Mouse (Mus musculus): ENCODE measurements around the gene Gpc6. TPM values are rescaled to one million over a fixed set of nuclear protein-coding genes. Genes with fewer than 3 reads are reported as not detected.

The Gpc6 gene
- total and polyA plus RNA-seq, 3 experiments: 4.6 to 10.3 (median 8.0) TPM

- intact Hi-C loops (cut with DNase I): no loop called here
- no peak overlapping the region for H3K27ac ChIP-seq
- no peaks in the 10 kb centered on the region for H3K27me3 ChIP-seq (ENCODE audit: control insufficient read depth, insufficient read depth, low read length)
- H3K9ac ChIP-seq (ENCODE audit: low read depth, low read length): no peak overlapping the region
- H3K4me3 ChIP-seq: no peak overlapping the region
- TF ChIP-seq EP300 (IDR thresholded peaks at IDR 0.05; ENCODE audit: insufficient read depth, low read depth, low read length): no peak
- TF ChIP-seq POLR2A (IDR thresholded peaks at IDR 0.05; ENCODE audit: insufficient read depth, low read depth, low read length): no peak
- no peak for TF ChIP-seq CTCF (IDR thresholded peaks at IDR 0.05)
- H3K79me2 ChIP-seq (replicated peaks; ENCODE audit: control insufficient read depth, insufficient read depth, low read length): no peaks in the 10 kb centered on the region
- 80% methylated on average over 3 of the region's 3 CpGs for WGBS
- no peak for DNase-seq
- no peaks in the 10 kb centered on the region for H3K36me3 ChIP-seq (ENCODE audit: control insufficient read depth, insufficient read depth, low read length)
- no peaks in the 10 kb centered on the region; the same call in 1 of the 2 replicates for H3K4me1 ChIP-seq (ENCODE audit: control insufficient read depth, insufficient read depth, low read length)
These were observed 384.9 kb downstream of the Gpc6 start for GRCm38 (mm10) chr14:117309997-117310520.

DNA sequence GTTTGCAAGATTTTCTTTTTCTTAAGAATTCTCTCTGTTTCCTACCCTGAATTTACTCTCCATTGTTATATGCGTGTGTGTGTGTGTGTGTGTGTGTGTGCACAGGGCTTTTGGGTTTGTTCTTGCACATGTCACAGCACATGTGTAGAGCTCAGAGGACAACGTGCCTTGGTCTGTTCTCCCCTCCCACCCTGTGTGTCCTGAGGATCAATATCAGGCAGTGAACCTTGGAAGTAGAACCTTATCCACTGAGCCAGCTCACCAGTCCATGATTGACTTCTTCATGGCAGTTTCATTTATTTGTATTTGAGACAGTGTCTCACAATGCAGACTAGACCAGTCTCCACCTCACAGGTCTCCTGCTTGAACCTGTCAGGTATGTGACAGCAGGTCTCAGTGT lies 399.1 kb downstream of the Gpc6 start:
- Histone ChIP-seq H3K79me2 (replicated peaks; ENCODE audit: control insufficient read depth, insufficient read depth, low read length) (no peaks in the 10 kb centered on the region), H3K4me1 (ENCODE audit: control insufficient read depth, insufficient read depth, low read length) (no peaks in the 10 kb centered on the region), H3K9ac (ENCODE audit: low read depth, low read length) (no peak overlapping the region), H3K36me3 (ENCODE audit: control insufficient read depth, insufficient read depth, low read length) (no peaks in the 10 kb centered on the region), H3K27me3 (ENCODE audit: control insufficient read depth, insufficient read depth, low read length) (no peaks in the 10 kb centered on the region), H3K4me3 (no peak overlapping the region), H3K27ac (no peak overlapping the region)
- intact Hi-C loops (cut with DNase I): no loop called here
- DNase-seq: no peak
- no peak for TF ChIP-seq EP300 (IDR thresholded peaks at IDR 0.05; ENCODE audit: insufficient read depth, low read depth, low read length)
- TF ChIP-seq POLR2A (IDR thresholded peaks at IDR 0.05; ENCODE audit: insufficient read depth, low read depth, low read length): no peak
- TF ChIP-seq CTCF (IDR thresholded peaks at IDR 0.05): no peak
- 75% methylated on average over 2 of the region's 2 CpGs for WGBS

GRCm38 (mm10) chr14:117332256-117332655 lies 407.1 kb downstream of the Gpc6 start:
- no peaks in the 10 kb centered on the region for H3K36me3 ChIP-seq (ENCODE audit: control insufficient read depth, insufficient read depth, low read length)
- H3K27ac ChIP-seq: no peak overlapping the region
- DNase-seq: no peak
- H3K9ac ChIP-seq (ENCODE audit: low read depth, low read length): no peak overlapping the region
- intact Hi-C loops (cut with DNase I): no loop called here
- WGBS: 88% methylated on average over 1 of the region's 1 CpGs
- no peak overlapping the region for H3K4me3 ChIP-seq
- no peak for TF ChIP-seq CTCF (IDR thresholded peaks at IDR 0.05)
- TF ChIP-seq EP300 (IDR thresholded peaks at IDR 0.05; ENCODE audit: insufficient read depth, low read depth, low read length): no peak
- no peak for TF ChIP-seq POLR2A (IDR thresholded peaks at IDR 0.05; ENCODE audit: insufficient read depth, low read depth, low read length)
- no peaks in the 10 kb centered on the region for H3K4me1 ChIP-seq (ENCODE audit: control insufficient read depth, insufficient read depth, low read length)
- no peaks in the 10 kb centered on the region for H3K27me3 ChIP-seq (ENCODE audit: control insufficient read depth, insufficient read depth, low read length)
- H3K79me2 ChIP-seq (replicated peaks; ENCODE audit: control insufficient read depth, insufficient read depth, low read length): no peaks in the 10 kb centered on the region

DNA sequence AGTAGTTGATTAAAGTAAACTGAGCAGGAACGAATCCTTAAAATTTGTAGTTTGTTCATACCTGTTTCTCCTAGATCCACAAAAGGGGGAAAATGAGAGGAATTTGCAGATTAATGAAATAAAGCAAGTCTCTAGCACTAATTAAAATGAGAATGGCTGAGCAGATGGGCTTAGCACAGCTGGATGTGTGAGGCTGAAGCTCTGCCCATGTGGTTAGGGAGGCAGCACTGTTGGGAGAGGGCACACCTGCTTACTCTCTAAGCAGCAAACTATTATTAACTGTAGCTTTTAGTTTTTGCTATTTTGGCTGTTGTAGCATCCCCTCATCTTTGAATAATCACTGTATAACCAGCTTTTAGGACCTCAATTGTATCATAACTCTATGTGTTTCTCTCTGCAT lies 412.2 kb downstream of the Gpc6 start:
- H3K79me2 ChIP-seq (replicated peaks; ENCODE audit: control insufficient read depth, insufficient read depth, low read length): no peaks in the 10 kb centered on the region
- intact Hi-C loops (cut with DNase I): no loop called here
- no peaks in the 10 kb centered on the region for H3K27me3 ChIP-seq (ENCODE audit: control insufficient read depth, insufficient read depth, low read length)
- H3K36me3 ChIP-seq (ENCODE audit: control insufficient read depth, insufficient read depth, low read length): no peaks in the 10 kb centered on the region
- no peak overlapping the region for H3K27ac ChIP-seq
- H3K9ac ChIP-seq (ENCODE audit: low read depth, low read length): no peak overlapping the region
- H3K4me3 ChIP-seq: no peak overlapping the region
- no peaks in the 10 kb centered on the region for H3K4me1 ChIP-seq (ENCODE audit: control insufficient read depth, insufficient read depth, low read length)
- DNase-seq: no peak
- no peak for TF ChIP-seq CTCF (IDR thresholded peaks at IDR 0.05)
- TF ChIP-seq POLR2A (IDR thresholded peaks at IDR 0.05; ENCODE audit: insufficient read depth, low read depth, low read length): no peak
- TF ChIP-seq EP300 (IDR thresholded peaks at IDR 0.05; ENCODE audit: insufficient read depth, low read depth, low read length): no peak
- 82% methylated on average over 1 of the region's 1 CpGs for WGBS

GRCm38 (mm10) chr14:117340549-117340948 lies 415.4 kb downstream of the Gpc6 start:
- TF ChIP-seq EP300 (IDR thresholded peaks at IDR 0.05; ENCODE audit: insufficient read depth, low read depth, low read length) (no peak), POLR2A (IDR thresholded peaks at IDR 0.05; ENCODE audit: insufficient read depth, low read depth, low read length) (no peak), CTCF (IDR thresholded peaks at IDR 0.05) (no peak)
- no peak for DNase-seq
- Histone ChIP-seq H3K9ac (ENCODE audit: low read depth, low read length) (no peak overlapping the region), H3K4me1 (ENCODE audit: control insufficient read depth, insufficient read depth, low read length) (no peaks in the 10 kb centered on the region), H3K4me3 (no peak overlapping the region), H3K27me3 (ENCODE audit: control insufficient read depth, insufficient read depth, low read length) (no peaks in the 10 kb centered on the region), H3K27ac (no peak overlapping the region), H3K36me3 (ENCODE audit: control insufficient read depth, insufficient read depth, low read length) (no peaks in the 10 kb centered on the region), H3K79me2 (replicated peaks; ENCODE audit: control insufficient read depth, insufficient read depth, low read length) (no peaks in the 10 kb centered on the region)
- 74% methylated on average over 4 of the region's 4 CpGs for WGBS
- intact Hi-C loops (cut with DNase I): no loop called here

DNA sequence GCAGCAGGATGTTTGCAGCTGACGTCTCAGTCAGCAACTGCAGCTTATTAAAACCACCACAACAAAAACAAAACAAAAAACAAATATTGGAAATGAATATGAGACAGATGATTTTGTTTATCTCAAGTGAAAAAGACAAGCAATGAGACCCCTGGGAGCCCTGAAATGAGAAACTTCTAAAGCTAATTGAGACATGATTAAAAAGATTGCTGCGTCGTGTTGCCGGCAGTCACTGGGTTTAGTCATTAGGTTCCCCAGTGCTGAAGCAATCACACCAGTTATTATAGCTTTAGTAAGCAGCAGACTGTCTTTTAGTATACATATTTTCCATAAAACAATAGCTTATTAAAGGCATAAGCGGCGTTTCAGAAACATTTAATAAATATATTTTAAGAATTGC lies 419.4 kb downstream of the Gpc6 start:
- no peaks in the 10 kb centered on the region for H3K79me2 ChIP-seq (replicated peaks; ENCODE audit: control insufficient read depth, insufficient read depth, low read length)
- no peak overlapping the region for H3K27ac ChIP-seq
- 79% methylated on average over 6 of the region's 6 CpGs for WGBS
- TF ChIP-seq CTCF (IDR thresholded peaks at IDR 0.05) (no peak), POLR2A (IDR thresholded peaks at IDR 0.05; ENCODE audit: insufficient read depth, low read depth, low read length) (no peak), EP300 (IDR thresholded peaks at IDR 0.05; ENCODE audit: insufficient read depth, low read depth, low read length) (no peak)
- intact Hi-C loops (cut with DNase I): no loop called here
- H3K9ac ChIP-seq (ENCODE audit: low read depth, low read length): no peak overlapping the region
- H3K4me3 ChIP-seq: no peak overlapping the region
- H3K27me3 ChIP-seq (ENCODE audit: control insufficient read depth, insufficient read depth, low read length): no peaks in the 10 kb centered on the region
- no peaks in the 10 kb centered on the region for H3K36me3 ChIP-seq (ENCODE audit: control insufficient read depth, insufficient read depth, low read length)
- DNase-seq: no peak
- H3K4me1 ChIP-seq (ENCODE audit: control insufficient read depth, insufficient read depth, low read length): no peaks in the 10 kb centered on the region
